Mouse (Mus musculus) adrenal gland, postnatal 36 days (tissue): ENCODE data around the gene Calhm5. TPM values are rescaled to one million over a fixed set of nuclear protein-coding genes. Genes with fewer than 3 reads are reported as not detected.

Experiments
- DNase-seq, 2 experiments: peaks; one replicate each; pipeline ENCODE4 v3.0.0; 2021; ENCODE audit warnings: mixed read lengths in 1 of 2
- total RNA-seq, 2 experiments: library from RNA; stranded (reverse); gene quantifications; 2 replicates each; pipeline ENCODE4 v1.2.3; 2021

The Calhm5 gene
- total RNA-seq, 2 experiments from 2014 or later: 0.23 to 0.26 TPM

DNA sequence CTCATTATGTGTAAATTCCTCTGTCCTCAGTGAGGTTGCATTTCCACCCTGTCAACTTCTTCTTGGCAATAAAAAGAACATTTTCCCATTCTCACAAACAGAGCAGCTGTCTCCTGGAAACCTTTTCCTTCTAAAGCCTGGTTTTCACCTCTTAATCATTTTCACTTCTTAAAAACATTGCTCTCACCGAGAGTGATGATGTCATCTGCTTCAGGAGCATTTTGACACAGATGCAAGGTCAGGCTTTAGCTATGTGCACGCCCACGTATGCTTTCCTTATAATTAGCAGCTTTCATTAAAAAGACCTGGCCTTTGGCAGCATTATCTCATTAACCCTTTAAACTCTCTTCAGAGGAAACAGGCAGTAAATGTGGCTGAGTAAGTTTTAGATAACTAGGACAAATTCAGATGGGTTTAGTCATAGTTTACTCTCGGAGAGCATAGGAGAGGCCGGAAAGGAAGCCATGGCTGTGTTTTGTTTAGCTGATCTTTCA, 25.3 kb downstream of the Calhm5 start:
- no peak for DNase-seq

GRCm38 (mm10) chr10:34069606-34070005, 26.7 kb downstream of the Calhm5 start:
- no peak for DNase-seq

DNA sequence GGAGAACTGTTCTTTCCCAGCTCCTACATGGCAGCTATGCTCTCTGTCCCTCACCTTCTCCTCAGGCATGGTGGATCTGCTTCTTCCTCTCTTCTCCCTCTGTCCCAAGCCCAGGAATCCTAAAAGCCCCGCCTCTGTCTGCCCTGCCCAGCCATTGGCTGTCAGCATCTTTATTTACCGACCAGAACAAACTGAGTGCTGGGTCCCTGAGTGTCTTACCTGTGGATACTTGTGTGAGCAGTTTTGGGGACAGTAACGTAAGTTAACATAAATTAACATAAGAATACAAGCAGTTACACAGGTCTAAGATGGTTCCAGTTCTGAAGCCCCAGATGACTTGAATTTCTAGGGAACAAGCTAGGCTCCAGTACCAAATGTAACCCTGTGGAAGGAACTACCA, 29.7 kb downstream of the Calhm5 start:
- no peak for DNase-seq

DNA sequence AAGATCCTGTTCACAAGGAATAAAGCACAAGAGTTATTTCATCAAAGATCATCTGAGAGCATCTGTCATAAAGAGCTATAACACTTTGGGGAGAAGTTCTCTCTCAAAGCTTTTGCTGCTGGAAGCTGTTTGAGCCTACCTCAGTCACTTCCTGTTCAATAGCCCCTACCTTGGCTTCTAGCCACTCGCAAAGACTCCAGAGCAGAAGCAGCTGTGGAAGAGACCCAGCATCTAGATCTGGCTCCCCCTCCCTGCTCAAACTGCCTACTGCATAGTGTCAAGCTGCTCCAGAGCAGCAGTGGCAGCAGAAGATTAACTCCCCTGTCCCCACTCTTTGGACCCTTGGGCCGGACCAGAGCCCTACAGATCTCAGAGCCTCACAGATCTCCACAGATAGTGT, 42.3 kb downstream of the Calhm5 start:
- DNase-seq: no peak

- no peak for DNase-seq
Measured at GRCm38 (mm10) chr10:34044210-34044609, 52.1 kb downstream of the Calhm5 start, which contains the start of gene Calhm4. TSS of gene Calhm4 (minus strand) at chr10:34044310.

Other genes with a start within 250 kb of the Calhm5 start
- not detected for gene Sult3a1, start 238.8 kb downstream of the Calhm5 start, total RNA-seq
- gene Rsph4a, start 191.4 kb downstream of the Calhm5 start, total RNA-seq: 1 to 10 TPM in 1 of 2 experiments, under 1 TPM in 1; 0.20 to 1.1 TPM
- 10 to 100 TPM; 14.6 to 15.5 TPM for gene Zup1, start 145.2 kb downstream of the Calhm5 start, total RNA-seq
- 100 to 1,000 TPM in 1 of 2 experiments, 10 to 100 TPM in 1; 99.1 to 102 TPM for gene Rwdd1, start 76.9 kb downstream of the Calhm5 start, total RNA-seq
- not detected for gene Trappc3l, start 58.9 kb downstream of the Calhm5 start, total RNA-seq
- not detected for gene Calhm4, start 52.2 kb downstream of the Calhm5 start, total RNA-seq
- under 1 TPM; 0.66 to 0.76 TPM for gene Calhm6, start 31.5 kb upstream of the Calhm5 start, total RNA-seq
- 10 to 100 TPM in 1 of 2 experiments, 1 to 10 TPM in 1; 8.2 to 14.2 TPM for gene Dse, start 111.2 kb upstream of the Calhm5 start, total RNA-seq
- 10 to 100 TPM; 63.9 to 66.2 TPM for gene Tspyl1, start 185.7 kb upstream of the Calhm5 start, total RNA-seq
- 10 to 100 TPM; 10.3 to 14.2 TPM for gene Tspyl4, start 200.9 kb upstream of the Calhm5 start, total RNA-seq